Mouse (Mus musculus) spleen, adult 18-20 months (tissue): ENCODE results near the gene Bhlhe23.

Experiments used
- DNase-seq, 2 experiments: peaks; one replicate each; pipeline ENCODE4 v3.0.0; 2022; ENCODE audit warnings: mixed read lengths in 2 of 2

Gene Bhlhe23

GRCm38 (mm10) chr2:180776793-180777192 lies at the start of gene Bhlhe23:
Gene Bhlhe23, minus strand, starts transcription at chr2:180776900.
- DNase-seq: no peak

GRCm38 (mm10) chr2:180825147-180825941 lies 48.6 kb upstream of the Bhlhe23 start:
- DNase-seq: no peak

GRCm38 (mm10) chr2:180824724-180825123 lies 48.0 kb upstream of the Bhlhe23 start:
- DNase-seq: no peak

- no peak for DNase-seq
Observed at GRCm38 (mm10) chr2:180824061-180824460, 47.4 kb upstream of the Bhlhe23 start.

- DNase-seq: no peak
Observed at GRCm38 (mm10) chr2:180822476-180822875, 45.8 kb upstream of the Bhlhe23 start.

- no peak for DNase-seq
Observed at GRCm38 (mm10) chr2:180819504-180819903, 42.8 kb upstream of the Bhlhe23 start.

- DNase-seq: no peak
Observed at GRCm38 (mm10) chr2:180816440-180817065, 39.9 kb upstream of the Bhlhe23 start.

GRCm38 (mm10) chr2:180813982-180814568 lies 37.4 kb upstream of the Bhlhe23 start:
- DNase-seq: no peak

- no peak for DNase-seq
Observed at GRCm38 (mm10) chr2:180811002-180811401, 34.3 kb upstream of the Bhlhe23 start.

GRCm38 (mm10) chr2:180809510-180809909 lies 32.8 kb upstream of the Bhlhe23 start:
- no peak for DNase-seq

GRCm38 (mm10) chr2:180805966-180806365 lies 29.3 kb upstream of the Bhlhe23 start:
- DNase-seq: no peak

GRCm38 (mm10) chr2:180796008-180796407 lies 19.3 kb upstream of the Bhlhe23 start:
- no peak for DNase-seq

- DNase-seq: no peak
Observed at GRCm38 (mm10) chr2:180795597-180795996, 18.9 kb upstream of the Bhlhe23 start.

GRCm38 (mm10) chr2:180794422-180794821 lies 17.7 kb upstream of the Bhlhe23 start:
- DNase-seq: no peak

GRCm38 (mm10) chr2:180791674-180792073 lies 15.0 kb upstream of the Bhlhe23 start:
- DNase-seq: peak in 1 of 2 experiments; percentile 31

- no peak for DNase-seq
Observed at GRCm38 (mm10) chr2:180788843-180789242, 12.1 kb upstream of the Bhlhe23 start.

GRCm38 (mm10) chr2:180788386-180788785 lies 11.7 kb upstream of the Bhlhe23 start:
- no peak for DNase-seq

- DNase-seq: no peak
Observed at GRCm38 (mm10) chr2:180787566-180788232, 11.0 kb upstream of the Bhlhe23 start.

- peak in 1 of 2 experiments; percentile 40 for DNase-seq
Observed at GRCm38 (mm10) chr2:180786732-180787131, 10.0 kb upstream of the Bhlhe23 start.

GRCm38 (mm10) chr2:180780282-180780681 lies 3.6 kb upstream of the Bhlhe23 start:
- no peak for DNase-seq

GRCm38 (mm10) chr2:180779226-180780104 lies 2.8 kb upstream of the Bhlhe23 start:
- DNase-seq: peak in 1 of 2 experiments; percentile 50

GRCm38 (mm10) chr2:180775641-180776040 lies 1.1 kb downstream of the Bhlhe23 start:
- no peak for DNase-seq
